Mouse (Mus musculus) ES-E14 (cell line): ENCODE measurements around the gene Lrrc55.

Experiments used
- CHD2 ChIP-seq: IDR thresholded peaks from 2 replicates; pipeline ENCODE4 v1.6.1; 2014; ENCODE audit warnings: mild to moderate bottlenecking, low read depth, low read length, inconsistent platforms
- HCFC1 ChIP-seq: IDR thresholded peaks from 2 replicates; pipeline ENCODE4 v1.6.1; 2012; ENCODE audit warnings: low read length, inconsistent platforms, borderline replicate concordance; ENCODE audit not compliant: insufficient read depth
- MAFK ChIP-seq: IDR thresholded peaks from 2 replicates; pipeline ENCODE4 v1.6.1; 2014; ENCODE audit warnings: mild to moderate bottlenecking, low read depth, low read length, inconsistent platforms; ENCODE audit not compliant: insufficient read depth
- ZC3H11A ChIP-seq: IDR thresholded peaks from 2 replicates; pipeline ENCODE4 v1.6.1; 2012; ENCODE audit warnings: low read depth, mild to moderate bottlenecking, inconsistent platforms, low read length, borderline replicate concordance
- ZNF384 ChIP-seq: IDR thresholded peaks from 2 replicates; pipeline ENCODE4 v1.6.1; 2012; ENCODE audit warnings: low read depth, low read length, inconsistent platforms

DNA sequence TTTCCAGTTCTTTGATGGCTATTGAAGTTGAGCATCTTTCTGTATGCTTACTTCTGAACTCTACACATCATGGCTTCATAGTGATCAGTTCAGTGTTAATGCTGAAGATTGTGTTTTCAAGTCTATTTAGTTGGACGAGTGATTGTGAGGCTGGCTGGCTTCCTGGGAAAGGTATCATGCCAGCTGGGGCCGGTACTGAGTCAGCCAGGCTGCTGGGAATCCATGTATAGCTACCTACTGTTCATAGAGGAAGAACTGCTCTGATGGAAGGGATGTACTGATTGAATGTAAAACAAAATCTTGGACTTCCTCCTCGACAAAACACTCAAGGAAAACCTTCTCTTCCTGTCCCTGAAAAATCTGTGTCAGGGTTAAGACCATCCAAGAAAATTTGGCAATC, 51.7 kb downstream of the Lrrc55 start:
- no peak for TF ChIP-seq HCFC1
- TF ChIP-seq MAFK: no peak
- no peak for TF ChIP-seq CHD2
- no peak for TF ChIP-seq ZNF384
- no peak for TF ChIP-seq ZC3H11A
